Mouse (Mus musculus) embryonic facial prominence, embryonic 14.5 days (tissue): Measurements from ENCODE around the gene Lonp1. TPM values are rescaled to one million over a fixed set of nuclear protein-coding genes. Genes with fewer than 3 reads are reported as not detected.

Source experiments
- ATAC-seq: fragments of 200-750 bp; cut with Nextera tagmentation; 2 replicates; pipeline ENCODE4 v1.8.0; 2017; ENCODE audit warnings: low read depth, moderate number of reproducible peaks, moderate TSS enrichment
- DNase-seq: peaks from one replicate; pipeline ENCODE4 v3.0.0-alpha.2; 2015; ENCODE audit warnings: low spot score
- H3K27ac ChIP-seq: fragments of 300-500 bp; sonication (generic); replicated peaks from 2 replicates; pipeline ENCODE4 v1.5.1; 2014; ENCODE audit warnings: low read depth, mild to moderate bottlenecking, low read length, moderate library complexity
- H3K27me3 ChIP-seq: fragments of 300-500 bp; sonication (generic); replicated peaks from 2 replicates; pipeline ENCODE4 v1.6.1; 2014; ENCODE audit warnings: low read length; ENCODE audit not compliant: control insufficient read depth, insufficient read depth
- H3K36me3 ChIP-seq: fragments of 300-500 bp; sonication (generic); 2 replicates; pipeline ENCODE4 v1.6.1; 2014; ENCODE audit warnings: low read length, mixed read lengths; ENCODE audit not compliant: control insufficient read depth, insufficient read depth
- H3K4me1 ChIP-seq: fragments of 300-500 bp; sonication (generic); 2 replicates; pipeline ENCODE4 v1.6.1; 2014; ENCODE audit warnings: antibody characterized with exemption, low read length; ENCODE audit not compliant: control insufficient read depth, insufficient read depth
- H3K4me2 ChIP-seq: fragments of 300-500 bp; sonication (generic); 2 replicates; pipeline ENCODE4 v1.6.1; 2014; ENCODE audit warnings: low read depth, mild to moderate bottlenecking, low read length, moderate library complexity, mixed read lengths
- H3K4me3 ChIP-seq: fragments of 300-500 bp; sonication (generic); 2 replicates; pipeline ENCODE4 v1.5.1; 2014; ENCODE audit warnings: low read depth, mild to moderate bottlenecking, low read length
- H3K9ac ChIP-seq: fragments of 300-500 bp; sonication (generic); 2 replicates; pipeline ENCODE4 v1.6.1; 2014; ENCODE audit warnings: low read depth, mild to moderate bottlenecking, low read length, moderate library complexity, mixed read lengths
- H3K9me3 ChIP-seq: fragments of 300-500 bp; sonication (generic); 2 replicates; pipeline ENCODE4 v1.6.1; 2016; ENCODE audit warnings: low read length; ENCODE audit not compliant: control insufficient read depth
- WGBS: fragments of 180-500 bp; shearing (Covaris S2); extraction: QIAGEN DNeasy Blood & Tissue Kit; methylation state at CpG from one replicate; pipeline ENCODE4 v1.1.7; 2014; 5-methylcytosine and 5-hydroxymethylcytosine counted together
- polyA plus RNA-seq: library from polyadenylated mRNA; unstranded; fragments of >200 nt; fragmentation: Nextera tagmentation; extraction: Ambion mirVana; gene quantifications from 2 replicates; pipeline ENCODE4 v1.2.1, GENCODE M21; 2014

Gene Lonp1
- polyA plus RNA-seq, 1 experiment from 2014 or later = 44.0 TPM

GRCm38 (mm10) chr17:56664333-56664732 lies 37.6 kb upstream of the Lonp1 start:
- 0 out of 2 replicates have a peak, but pooled peaks cover 5% of the 10 kb centered on the region for H3K4me1 ChIP-seq
- H3K27me3 ChIP-seq = peaks cover 6% of the 10 kb centered on the region; the same call in 1 of the 2 replicates
- peak; percentile 60 for ATAC-seq
- DNase-seq = peak; percentile 64
- H3K4me3 ChIP-seq = peak overlapping the region; percentile 14; the same call in 1 of the 2 replicates
- 5% methylated on average over 10 of the region's 10 CpGs for WGBS
- H3K27ac ChIP-seq = no peak overlapping the region
- H3K9me3 ChIP-seq = no peaks in the 10 kb centered on the region
- H3K36me3 ChIP-seq = no peaks in the 10 kb centered on the region
- no peak overlapping the region for H3K9ac ChIP-seq
- peak overlapping the region; percentile 36 for H3K4me2 ChIP-seq

GRCm38 (mm10) chr17:56663659-56664058 lies 37.0 kb upstream of the Lonp1 start:
- Histone ChIP-seq H3K4me3 (peak overlapping the region; percentile 14; the same call in 1 of the 2 replicates), H3K36me3 (no peaks in the 10 kb centered on the region), H3K9ac (no peak overlapping the region), H3K4me1 (0 out of 2 replicates have a peak, but pooled peaks cover 5% of the 10 kb centered on the region), H3K4me2 (peak overlapping the region; percentile 36; the same call in 1 of the 2 replicates), H3K27ac (no peak overlapping the region), H3K9me3 (no peaks in the 10 kb centered on the region), H3K27me3 (peaks cover 6% of the 10 kb centered on the region; the same call in 1 of the 2 replicates)
- 74% methylated on average over 3 of the region's 3 CpGs for WGBS
- no peak for DNase-seq
- no peak for ATAC-seq

GRCm38 (mm10) chr17:56656171-56656570 lies 29.5 kb upstream of the Lonp1 start:
- Histone ChIP-seq H3K9ac (no peak overlapping the region), H3K27me3 (no peaks in the 10 kb centered on the region), H3K9me3 (no peaks in the 10 kb centered on the region), H3K4me2 (no peak overlapping the region), H3K4me3 (no peak overlapping the region), H3K36me3 (no peaks in the 10 kb centered on the region), H3K27ac (no peak overlapping the region), H3K4me1 (no peaks in the 10 kb centered on the region)
- DNase-seq = no peak
- ATAC-seq = no peak
- WGBS = 88% methylated on average over 6 of the region's 6 CpGs

GRCm38 (mm10) chr17:56655311-56655710 lies 28.6 kb upstream of the Lonp1 start:
- H3K4me1 ChIP-seq = no peaks in the 10 kb centered on the region
- no peak for DNase-seq
- no peak overlapping the region for H3K4me2 ChIP-seq
- no peak overlapping the region for H3K9ac ChIP-seq
- H3K27ac ChIP-seq = no peak overlapping the region
- H3K27me3 ChIP-seq = no peaks in the 10 kb centered on the region
- WGBS = 73% methylated on average over 3 of the region's 3 CpGs
- no peaks in the 10 kb centered on the region for H3K36me3 ChIP-seq
- no peaks in the 10 kb centered on the region for H3K9me3 ChIP-seq
- no peak overlapping the region for H3K4me3 ChIP-seq
- no peak for ATAC-seq

- Histone ChIP-seq H3K27ac (no peak overlapping the region), H3K27me3 (no peaks in the 10 kb centered on the region), H3K36me3 (no peaks in the 10 kb centered on the region), H3K4me3 (no peak overlapping the region), H3K9me3 (no peaks in the 10 kb centered on the region), H3K4me1 (no peaks in the 10 kb centered on the region), H3K9ac (no peak overlapping the region), H3K4me2 (no peak overlapping the region)
- ATAC-seq (no peak), DNase-seq (no peak)
- 70% methylated on average over 2 of the region's 2 CpGs for WGBS
These were observed 28.1 kb upstream of the Lonp1 start for GRCm38 (mm10) chr17:56654771-56655170.

- Histone ChIP-seq H3K4me3 (no peak overlapping the region), H3K9ac (no peak overlapping the region), H3K27me3 (no peaks in the 10 kb centered on the region), H3K9me3 (no peaks in the 10 kb centered on the region), H3K36me3 (no peaks in the 10 kb centered on the region), H3K4me2 (no peak overlapping the region), H3K27ac (no peak overlapping the region), H3K4me1 (no peaks in the 10 kb centered on the region)
- DNase-seq (peak; percentile 27), ATAC-seq (no peak)
- 35% methylated on average over 10 of the region's 10 CpGs for WGBS
These were observed 25.1 kb upstream of the Lonp1 start for GRCm38 (mm10) chr17:56651801-56652200.

GRCm38 (mm10) chr17:56647546-56647945 lies 20.9 kb upstream of the Lonp1 start:
- Histone ChIP-seq H3K9ac (no peak overlapping the region), H3K27ac (no peak overlapping the region), H3K4me3 (no peak overlapping the region), H3K4me1 (no peaks in the 10 kb centered on the region), H3K9me3 (no peaks in the 10 kb centered on the region), H3K27me3 (no peaks in the 10 kb centered on the region), H3K4me2 (no peak overlapping the region), H3K36me3 (no peaks in the 10 kb centered on the region)
- WGBS = 54% methylated on average over 10 of the region's 13 CpGs
- DNase-seq (no peak), ATAC-seq (no peak)

GRCm38 (mm10) chr17:56643237-56643636 lies 16.6 kb upstream of the Lonp1 start:
- 81% methylated on average over 4 of the region's 4 CpGs for WGBS

GRCm38 (mm10) chr17:56634023-56634422 lies 7.3 kb upstream of the Lonp1 start:
- H3K27me3 ChIP-seq = no peaks in the 10 kb centered on the region
- no peaks in the 10 kb centered on the region for H3K9me3 ChIP-seq
- no peak overlapping the region for H3K9ac ChIP-seq
- H3K4me1 ChIP-seq = no peaks in the 10 kb centered on the region
- DNase-seq (no peak), ATAC-seq (no peak)
- H3K36me3 ChIP-seq = no peaks in the 10 kb centered on the region
- no peak overlapping the region for H3K4me3 ChIP-seq
- H3K4me2 ChIP-seq = no peak overlapping the region
- 83% methylated on average over 6 of the region's 6 CpGs for WGBS
- H3K27ac ChIP-seq = no peak overlapping the region

More at GRCm38 (mm10) chr17:56643237-56643636, 16.6 kb upstream of the Lonp1 start:
- ATAC-seq (no peak), DNase-seq (no peak)
- no peak overlapping the region for H3K4me2 ChIP-seq
- no peaks in the 10 kb centered on the region for H3K36me3 ChIP-seq
- H3K27me3 ChIP-seq = no peaks in the 10 kb centered on the region
- no peak overlapping the region for H3K9ac ChIP-seq
- no peak overlapping the region for H3K4me3 ChIP-seq
- H3K9me3 ChIP-seq = no peaks in the 10 kb centered on the region
- no peak overlapping the region for H3K27ac ChIP-seq
- H3K4me1 ChIP-seq = no peaks in the 10 kb centered on the region
